Mouse (Mus musculus) gastrocnemius, adult 8-10 months (tissue): ENCODE measurements around the gene Nxpe5. TPM values are rescaled to one million over a fixed set of nuclear protein-coding genes. Genes with fewer than 3 reads are reported as not detected.
"Not testable (repeated sequence)": the region's sequence is repeated elsewhere in the genome, so short reads cannot be mapped to it uniquely, and the experiment has no call there.

Experiments used
- DNase-seq, 2 experiments: peaks; one replicate each; pipeline ENCODE4 v3.0.0; 2022; ENCODE audit warnings: low spot score in 2 of 2
- total RNA-seq, 4 experiments: library from RNA; stranded (reverse); gene quantifications; 2 replicates each; pipeline ENCODE4 v1.2.4; 2022

The Nxpe5 gene
- under 1 TPM; 0.12 to 0.38 (median 0.19) TPM for total RNA-seq

GRCm38 (mm10) chr5:138225700-138226099 is at the start of gene Nxpe5:
Nxpe5 (plus strand) TSS chr5:138225898.
- no peak for DNase-seq

- DNase-seq = peak; percentile 57 to 75
Observed at GRCm38 (mm10) chr5:138186950-138187638, 38.6 kb upstream of the Nxpe5 start, which contains the start of the genes Taf6 and Cnpy4. Taf6 (minus strand) TSS chr5:138187451. Cnpy4 (plus strand) TSS chr5:138187485.

- DNase-seq = peak; percentile 40 to 42
Observed at GRCm38 (mm10) chr5:138187661-138188306, 37.9 kb upstream of the Nxpe5 start.

- peak; percentile 68 to 74 for DNase-seq
Observed at GRCm38 (mm10) chr5:138193771-138194727, 31.6 kb upstream of the Nxpe5 start, which contains the start of gene Mblac1. Mblac1 (plus strand) TSS chr5:138194314.

GRCm38 (mm10) chr5:138194755-138195345 is 30.8 kb upstream of the Nxpe5 start:
- DNase-seq = peak in 1 of 2 experiments; percentile 11

- no peak for DNase-seq
Observed at GRCm38 (mm10) chr5:138195463-138195862, 30.2 kb upstream of the Nxpe5 start.

- no peak for DNase-seq
Observed at GRCm38 (mm10) chr5:138199576-138199975, 26.1 kb upstream of the Nxpe5 start.

GRCm38 (mm10) chr5:138202086-138202485 is 23.6 kb upstream of the Nxpe5 start:
- no peak for DNase-seq

- DNase-seq = no peak
Observed at GRCm38 (mm10) chr5:138207253-138207652, 18.4 kb upstream of the Nxpe5 start.

GRCm38 (mm10) chr5:138207873-138208272 is 17.8 kb upstream of the Nxpe5 start:
- DNase-seq = no peak

GRCm38 (mm10) chr5:138216632-138217031 is 9.1 kb upstream of the Nxpe5 start:
- DNase-seq = not testable (repeated sequence)

GRCm38 (mm10) chr5:138219864-138220263 is 5.8 kb upstream of the Nxpe5 start:
- DNase-seq = no peak

- peak; percentile 49 to 50 for DNase-seq
Observed at GRCm38 (mm10) chr5:138222111-138222510, 3.6 kb upstream of the Nxpe5 start.

GRCm38 (mm10) chr5:138223287-138223686 is 2.4 kb upstream of the Nxpe5 start:
- DNase-seq = no peak

GRCm38 (mm10) chr5:138226491-138226890 is 793 bp downstream of the Nxpe5 start:
- no peak for DNase-seq

- DNase-seq = no peak
Observed at GRCm38 (mm10) chr5:138227367-138227766, 1.7 kb downstream of the Nxpe5 start.

GRCm38 (mm10) chr5:138228026-138228425 is 2.3 kb downstream of the Nxpe5 start:
- no peak for DNase-seq

- DNase-seq = no peak
Observed at GRCm38 (mm10) chr5:138229511-138229910, 3.8 kb downstream of the Nxpe5 start.

- no peak for DNase-seq
Observed at GRCm38 (mm10) chr5:138233778-138234177, 8.1 kb downstream of the Nxpe5 start.

GRCm38 (mm10) chr5:138234224-138234623 is 8.5 kb downstream of the Nxpe5 start:
- no peak for DNase-seq

GRCm38 (mm10) chr5:138241511-138241910 is 15.8 kb downstream of the Nxpe5 start:
- no peak for DNase-seq
